ENCODE assay signal across 20 mouse cellular contexts in the genomic region with DNA sequence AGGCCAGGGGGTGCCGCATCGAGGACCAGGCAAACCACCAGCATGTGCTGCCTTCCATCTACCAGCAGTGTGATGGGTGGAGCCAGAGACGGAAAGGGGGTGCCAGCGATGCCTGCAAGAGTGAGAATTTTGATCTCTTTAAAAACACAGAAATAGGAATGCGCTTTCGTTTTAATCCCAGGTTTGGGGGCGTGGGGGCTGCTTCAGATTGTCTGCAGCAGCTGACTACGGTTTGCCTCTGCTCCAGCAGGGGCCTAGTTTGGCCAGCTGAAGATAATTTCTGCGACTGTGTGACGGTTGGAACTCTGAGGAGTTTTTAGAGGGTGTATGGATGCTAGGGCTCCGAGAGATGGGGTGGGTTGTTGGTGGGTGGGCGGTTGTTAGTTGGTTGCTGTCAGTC. TPM values are rescaled to one million over a fixed set of nuclear protein-coding genes. Genes with fewer than 3 reads are reported as not detected.
"Had no signal": no experiment of that assay in that cellular context is flagged by ENCODE, and none has a peak within 500 bp of the region (broad histone marks: within the 10 kb centered on the region; RNA-seq: fewer than 3 reads in every experiment).

No protein-coding gene starts in this region.

- ATAC-seq: midbrain, embryonic 13.5 days; midbrain, embryonic 15.5 days had no signal

- H3K27ac ChIP-seq: macrophage; midbrain, embryonic 13.5 days; midbrain, embryonic 15.5 days; neural tube, embryonic 13.5 days; neural tube, embryonic 15.5 days had no signal

- H3K4me3 ChIP-seq: midbrain, embryonic 13.5 days; midbrain, embryonic 15.5 days; myocyte; neural tube, embryonic 13.5 days; neural tube, embryonic 15.5 days had no signal

- DNase-seq: lung, adult 18-20 months; lung, embryonic 14.5 days; lung, postnatal 10 days; lung, postnatal 36 days; retina, postnatal 1 day; right cerebral cortex, adult 18-20 months; right cerebral cortex, postnatal 25 days; right cerebral cortex, postnatal 4 days; spleen, adult 18-20 months; thymus, adult 18-20 months; thymus, postnatal 14 days; thymus, postnatal 36 days had no signal

RNA-seq across cellular contexts. Expression of gene Ptcra, which starts 4.8 kb away (rescaled TPM):
- total RNA-seq: midbrain, postnatal 0 days had no signal

RNA-seq across cellular contexts. Expression of gene Gnmt, which starts 29.8 kb away (rescaled TPM):
- total RNA-seq: megakaryocyte progenitor cell, adult 5-6 weeks had no signal
